Comparison of ENCODE assay signal across 10 mouse cellular contexts in the genomic region with DNA sequence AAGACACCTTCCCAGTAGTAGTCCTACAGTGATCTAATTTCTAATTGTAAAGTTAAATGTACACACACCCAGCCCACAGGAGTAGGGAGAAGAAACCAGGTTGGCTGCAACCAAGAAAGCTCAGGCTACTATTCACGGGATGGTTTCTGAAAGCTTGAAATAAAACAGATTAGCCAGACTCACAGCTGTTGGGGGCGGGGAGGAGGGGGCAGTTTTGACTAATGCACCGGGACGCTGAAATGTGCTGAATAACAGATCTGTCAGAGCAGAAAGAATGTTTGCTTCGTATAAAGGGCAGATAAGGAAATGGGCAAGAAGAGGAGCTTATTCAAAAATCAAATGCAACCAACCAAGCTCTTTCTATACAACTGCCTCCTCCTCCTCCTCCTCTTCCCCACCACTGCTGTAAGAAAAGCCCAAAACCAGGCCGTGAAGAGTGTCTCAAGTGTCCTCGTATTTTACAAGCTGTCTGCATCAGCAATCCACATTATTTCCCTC. TPM values are rescaled to one million over a fixed set of nuclear protein-coding genes. Genes with fewer than 3 reads are reported as not detected.
A peak's percentile ranks its signal among the peaks of the same experiment; 100 is the strongest.
DNase-seq lines count a peak whose midpoint lies in the region; ATAC-seq lines count a peak whose summit lies in the region.
"Had no signal": no experiment of that assay in that cellular context is flagged by ENCODE, and none has a peak within 500 bp of the region (broad histone marks: within the 10 kb centered on the region; RNA-seq: fewer than 3 reads in every experiment).

No protein-coding gene starts in this region.

- peaks cover 12% of the 10 kb centered on the region; the same call in 1 of the 2 replicates for H3K4me1 ChIP-seq in intestine, embryonic 14.5 days (replicated peaks; ENCODE audit: control insufficient read depth, insufficient read depth, low read length)
- peaks cover 8% of the 10 kb centered on the region for H3K4me1 ChIP-seq in intestine, embryonic 16.5 days (ENCODE audit: control insufficient read depth, insufficient read depth, low read length)
- peaks cover 54% of the 10 kb centered on the region for H3K4me1 ChIP-seq in embryonic facial prominence, embryonic 10.5 days
- H3K4me1 ChIP-seq in hindbrain, embryonic 12.5 days = peaks cover 18% of the 10 kb centered on the region
- peaks cover 12% of the 10 kb centered on the region for H3K4me1 ChIP-seq in midbrain, embryonic 12.5 days

- no peak overlapping the region for H3K27ac ChIP-seq in intestine, embryonic 14.5 days (ENCODE audit: low read depth)
- H3K27ac ChIP-seq in intestine, embryonic 16.5 days (ENCODE audit: low read length) = no peak overlapping the region
- no peak overlapping the region for H3K27ac ChIP-seq in embryonic facial prominence, embryonic 10.5 days (replicated peaks)
- no peak overlapping the region for H3K27ac ChIP-seq in hindbrain, embryonic 12.5 days
- no peak overlapping the region for H3K27ac ChIP-seq in midbrain, embryonic 12.5 days (replicated peaks)

- ATAC-seq in intestine, embryonic 14.5 days (replicated peaks; ENCODE audit: low FRiP score, low TSS enrichment, low read depth) = no peak
- no peak for ATAC-seq in intestine, embryonic 16.5 days
- ATAC-seq in hindbrain, embryonic 12.5 days (ENCODE audit: low FRiP score) = no peak
- ATAC-seq in midbrain, embryonic 12.5 days (ENCODE audit: low FRiP score, low read depth) = no peak
- ATAC-seq in erythroblast, adult 5-6 weeks (replicated peaks; ENCODE audit: low FRiP score, poor library complexity, severe bottlenecking) = no peak

- peak overlapping the region; percentile 85 for H3K4me2 ChIP-seq in intestine, embryonic 14.5 days (ENCODE audit: low read length)
- H3K4me2 ChIP-seq in intestine, embryonic 16.5 days (ENCODE audit: low read depth, low read length) = no peak overlapping the region
- peak overlapping the region; percentile 99; the same call in 1 of the 2 replicates for H3K4me2 ChIP-seq in hindbrain, embryonic 12.5 days (replicated peaks)
- H3K4me2 ChIP-seq in midbrain, embryonic 12.5 days (replicated peaks) = peak overlapping the region; percentile 97

- H3K9me3 ChIP-seq in intestine, embryonic 14.5 days (ENCODE audit: control insufficient read depth, low read length) = no peaks in the 10 kb centered on the region
- H3K9me3 ChIP-seq in intestine, embryonic 16.5 days (ENCODE audit: control insufficient read depth, low read length) = no peaks in the 10 kb centered on the region
- no peaks in the 10 kb centered on the region for H3K9me3 ChIP-seq in embryonic facial prominence, embryonic 10.5 days
- no peaks in the 10 kb centered on the region for H3K9me3 ChIP-seq in hindbrain, embryonic 12.5 days (replicated peaks)
- H3K9me3 ChIP-seq in midbrain, embryonic 12.5 days = no peaks in the 10 kb centered on the region

- no peak overlapping the region for H3K4me3 ChIP-seq in intestine, embryonic 14.5 days (ENCODE audit: low read depth, low read length)
- H3K4me3 ChIP-seq in intestine, embryonic 16.5 days (ENCODE audit: low read length) = no peak overlapping the region
- peak overlapping the region; percentile 83; the same call in 1 of the 2 replicates for H3K4me3 ChIP-seq in embryonic facial prominence, embryonic 10.5 days
- no peak overlapping the region for H3K4me3 ChIP-seq in hindbrain, embryonic 12.5 days
- no peak overlapping the region for H3K4me3 ChIP-seq in midbrain, embryonic 12.5 days

- DNase-seq in intestine, embryonic 14.5 days (ENCODE audit: low spot score) = no peak
- peak; percentile 24 for DNase-seq in embryonic facial prominence, embryonic 10.5 days (ENCODE audit: low spot score)
- DNase-seq in liver = no peak
- no peak for DNase-seq in gastrocnemius, adult 8-10 months (ENCODE audit: low spot score in 2 of 2)
- DNase-seq: gastrocnemius, postnatal 14 days had no signal

- H3K27me3 ChIP-seq in intestine, embryonic 14.5 days (replicated peaks; ENCODE audit: control insufficient read depth, insufficient read depth, low read length) = no peaks in the 10 kb centered on the region
- H3K27me3 ChIP-seq in intestine, embryonic 16.5 days (replicated peaks; ENCODE audit: control insufficient read depth, insufficient read depth, low read length) = 0 out of 2 replicates have a peak, but pooled peaks cover 3% of the 10 kb centered on the region
- peaks cover 55% of the 10 kb centered on the region for H3K27me3 ChIP-seq in embryonic facial prominence, embryonic 10.5 days (replicated peaks; ENCODE audit: low read depth, poor library complexity, severe bottlenecking)
- peaks cover 24% of the 10 kb centered on the region for H3K27me3 ChIP-seq in hindbrain, embryonic 12.5 days
- peaks cover 43% of the 10 kb centered on the region for H3K27me3 ChIP-seq in midbrain, embryonic 12.5 days

- WGBS in intestine, embryonic 14.5 days = 11% methylated on average over 7 of the region's 7 CpGs
- WGBS in intestine, embryonic 16.5 days = 21% methylated on average over 7 of the region's 7 CpGs
- WGBS in embryonic facial prominence, embryonic 10.5 days = 29% methylated on average over 7 of the region's 7 CpGs
- WGBS in hindbrain, embryonic 12.5 days = 24% methylated on average over 7 of the region's 7 CpGs
- 10% methylated on average over 7 of the region's 7 CpGs for WGBS in midbrain, embryonic 12.5 days

- no peaks in the 10 kb centered on the region for H3K36me3 ChIP-seq in intestine, embryonic 14.5 days (ENCODE audit: control insufficient read depth, insufficient read depth, low read length)
- no peaks in the 10 kb centered on the region for H3K36me3 ChIP-seq in intestine, embryonic 16.5 days (ENCODE audit: control insufficient read depth, insufficient read depth, low read length)
- H3K36me3 ChIP-seq in embryonic facial prominence, embryonic 10.5 days (replicated peaks) = 0 out of 2 replicates have a peak, but pooled peaks cover 3% of the 10 kb centered on the region
- H3K36me3 ChIP-seq in hindbrain, embryonic 12.5 days = no peaks in the 10 kb centered on the region
- no peaks in the 10 kb centered on the region for H3K36me3 ChIP-seq in midbrain, embryonic 12.5 days

- H3K9ac ChIP-seq in intestine, embryonic 14.5 days (ENCODE audit: low read length) = no peak overlapping the region
- H3K9ac ChIP-seq in intestine, embryonic 16.5 days (ENCODE audit: low read depth, low read length) = no peak overlapping the region
- H3K9ac ChIP-seq in hindbrain, embryonic 12.5 days = no peak overlapping the region
- H3K9ac ChIP-seq in midbrain, embryonic 12.5 days (replicated peaks) = no peak overlapping the region

RNA-seq across cellular contexts. Expression of a gene that starts 1.7 kb away (rescaled TPM):
- 42.0 and 45.3 TPM in 2 replicates for polyA plus RNA-seq in intestine, embryonic 14.5 days (2014; fragmentation: Nextera tagmentation; extraction: Ambion mirVana)
- 28.7 and 31.5 TPM in 2 replicates for polyA plus RNA-seq in intestine, embryonic 16.5 days (2015; fragmentation: Nextera tagmentation; extraction: Ambion mirVana)
- polyA plus RNA-seq in embryonic facial prominence, embryonic 10.5 days (2016; fragmentation: Nextera tagmentation; extraction: Ambion mirVana) = 26.0 and 26.2 TPM in 2 replicates
- polyA plus RNA-seq in hindbrain, embryonic 12.5 days (2016; fragmentation: Nextera tagmentation; extraction: Ambion mirVana) = 22.0 and 30.9 TPM in 2 replicates
- polyA plus RNA-seq in midbrain, embryonic 12.5 days (2016; fragmentation: Nextera tagmentation; extraction: Ambion mirVana) = 11.3 and 12.0 TPM in 2 replicates
- 1 to 10 TPM; 1.1 to 6.7 (median 3.8) TPM for total RNA-seq in gastrocnemius, adult 8-10 months (2022)
- not detected in 2 replicates for total RNA-seq in erythroblast, adult 5-6 weeks (2015; ENCODE audit: low replicate concordance)
- not detected in 2 replicates for total RNA-seq in erythroblast, adult 5-6 weeks (2017; ENCODE audit: low replicate concordance)
- total RNA-seq: MEL had no signal
